Mouse (Mus musculus) liver, embryonic 15.5 days (tissue): Measurements from ENCODE around the gene Caly. TPM values are rescaled to one million over a fixed set of nuclear protein-coding genes. Genes with fewer than 3 reads are reported as not detected.

Experiments used
- ATAC-seq: fragments of 200-750 bp; cut with Nextera tagmentation; 2 replicates; pipeline ENCODE4 v1.8.0; 2017; ENCODE audit warnings: moderate number of reproducible peaks, mild to moderate bottlenecking, moderate library complexity; ENCODE audit not compliant: insufficient read depth
- H3K27ac ChIP-seq: fragments of 300-500 bp; sonication (generic); replicated peaks from 2 replicates; pipeline ENCODE4 v1.5.1; 2015; ENCODE audit warnings: mild to moderate bottlenecking, inconsistent platforms
- H3K27me3 ChIP-seq: fragments of 300-500 bp; sonication (generic); 2 replicates; pipeline ENCODE4 v1.6.1; 2015; ENCODE audit warnings: mild to moderate bottlenecking, inconsistent platforms
- H3K36me3 ChIP-seq: fragments of 300-500 bp; sonication (generic); replicated peaks from 2 replicates; pipeline ENCODE4 v1.6.1; 2015; ENCODE audit warnings: moderate library complexity, mild to moderate bottlenecking, inconsistent platforms
- H3K4me1 ChIP-seq: fragments of 300-500 bp; sonication (generic); replicated peaks from 2 replicates; pipeline ENCODE4 v1.6.1; 2015; ENCODE audit warnings: inconsistent platforms
- H3K4me2 ChIP-seq: fragments of 300-500 bp; sonication (generic); 2 replicates; pipeline ENCODE4 v1.6.1; 2015; ENCODE audit warnings: moderate library complexity, mild to moderate bottlenecking, inconsistent platforms
- H3K4me3 ChIP-seq: fragments of 300-500 bp; sonication (generic); replicated peaks from 2 replicates; pipeline ENCODE4 v1.5.1; 2015; ENCODE audit warnings: mild to moderate bottlenecking, inconsistent platforms
- H3K9ac ChIP-seq: fragments of 300-500 bp; sonication (generic); 2 replicates; pipeline ENCODE4 v1.6.1; 2015; ENCODE audit warnings: moderate library complexity, mild to moderate bottlenecking, inconsistent platforms
- H3K9me3 ChIP-seq: fragments of 300-500 bp; sonication (generic); replicated peaks from 2 replicates; pipeline ENCODE4 v1.6.1; 2016; ENCODE audit warnings: inconsistent platforms
- WGBS: fragments of 180-500 bp; shearing (Covaris S2); methylation state at CpG from one replicate; pipeline ENCODE4 v1.1.7; 2015; ENCODE audit warnings: mixed read lengths; ENCODE audit not compliant: insufficient replicate concordance; 5-methylcytosine and 5-hydroxymethylcytosine counted together
- polyA plus RNA-seq: library from polyadenylated mRNA; unstranded; fragments of >200 nt; fragmentation: Nextera tagmentation; extraction: Ambion mirVana; gene quantifications from 2 replicates; pipeline ENCODE4 v1.2.1, GENCODE M21; 2015

Gene Caly
- polyA plus RNA-seq, 1 experiment from 2014 or later: not detected

DNA sequence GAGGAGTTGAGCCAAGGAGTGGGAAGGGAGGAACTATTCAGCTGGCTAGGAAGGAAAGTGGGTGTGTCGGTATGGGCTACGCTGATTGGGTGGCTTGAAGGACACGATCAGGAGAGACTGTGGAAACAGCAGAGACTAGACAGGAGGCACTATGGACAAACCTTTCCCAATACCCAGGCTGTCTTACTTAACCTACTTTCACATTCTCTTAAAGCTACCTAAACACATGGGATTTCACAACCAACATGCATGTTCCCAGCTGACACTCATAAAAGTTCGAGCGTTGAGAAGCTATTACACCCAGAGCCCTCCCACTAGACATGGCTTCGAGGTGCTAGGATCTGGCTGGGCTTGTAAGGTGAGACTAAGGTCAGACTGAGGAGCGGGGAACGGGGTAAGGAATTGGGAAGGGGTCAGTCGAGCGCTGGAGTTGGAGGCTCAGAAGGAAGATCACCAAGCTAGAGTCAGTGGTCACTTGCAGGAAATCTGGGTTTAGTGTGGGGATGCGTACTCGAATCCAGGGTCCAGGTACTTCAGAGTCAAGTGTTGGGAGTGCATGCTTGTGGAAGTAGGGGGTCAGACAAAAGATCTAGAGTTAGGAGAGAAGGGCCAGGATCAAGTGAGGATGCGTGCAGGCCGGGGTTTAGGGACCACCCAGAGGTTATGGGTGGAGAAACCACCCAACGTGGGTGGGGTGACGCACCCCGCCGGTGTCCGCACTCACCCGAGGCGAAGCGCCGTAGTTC, 33.4 kb upstream of the Caly start, which contains the start of gene Paox:
TSS of gene Paox (plus strand) at position 217 of the 746 bp plus-strand sequence.
- Histone ChIP-seq H3K9ac (peak within 1 kb of the TSS; percentile 62), H3K27me3 (no peaks in the 10 kb centered on the region), H3K4me3 (peak within 1 kb of the TSS; percentile 68), H3K9me3 (no peaks in the 10 kb centered on the region), H3K4me2 (peak within 1 kb of the TSS; percentile 89), H3K4me1 (peaks cover 21% of the 10 kb centered on the region), H3K27ac (peak within 1 kb of the TSS; percentile 82), H3K36me3 (peaks cover 18% of the 10 kb centered on the region)
- WGBS: under 1% methylated on average over 23 of the region's 23 CpGs
- ATAC-seq: peak; percentile 67

DNA sequence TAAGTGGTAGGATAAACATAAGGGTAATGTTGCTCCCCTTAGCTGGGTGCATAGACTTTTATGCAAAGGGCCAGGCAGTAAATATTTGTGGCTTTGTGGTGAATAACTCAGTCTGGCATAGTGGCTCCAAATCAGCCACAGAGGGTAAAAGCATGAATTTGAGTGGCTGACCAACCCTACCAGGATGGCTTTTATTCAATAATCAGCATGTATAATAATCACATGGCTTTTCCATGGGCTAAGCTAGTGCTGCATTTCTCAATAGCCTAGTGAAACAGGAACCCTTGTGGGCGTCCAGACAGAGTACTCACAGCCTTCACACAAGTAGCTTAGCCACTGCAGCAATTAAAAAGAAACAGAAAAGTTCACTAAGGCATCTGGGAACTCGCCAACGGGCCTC, 29.6 kb upstream of the Caly start:
- peaks cover 52% of the 10 kb centered on the region for H3K36me3 ChIP-seq

DNA sequence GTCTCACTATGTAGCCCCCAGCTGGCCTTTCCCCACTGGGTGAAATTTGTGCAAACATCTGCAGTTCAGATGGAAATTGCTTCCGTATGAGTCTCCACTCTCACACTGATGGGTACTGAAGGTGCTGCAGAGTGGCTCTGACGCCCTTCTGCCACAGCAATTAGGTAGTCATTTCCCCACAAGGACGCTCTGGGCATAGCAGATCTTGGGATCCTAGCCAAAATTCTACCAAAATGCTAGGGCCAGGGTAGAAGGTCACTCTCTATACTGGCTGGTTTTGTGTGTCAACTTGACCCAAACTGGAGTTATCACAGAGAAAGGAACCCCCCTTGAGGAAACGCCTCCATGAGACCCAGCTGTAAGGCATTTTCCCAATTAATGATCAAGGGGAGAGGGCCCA, 21.7 kb upstream of the Caly start:
- H3K27ac ChIP-seq: no peak overlapping the region
- no peak overlapping the region for H3K4me2 ChIP-seq
- H3K4me1 ChIP-seq: peaks cover 18% of the 10 kb centered on the region
- no peak for ATAC-seq
- WGBS: 64% methylated on average over 4 of the region's 4 CpGs
- no peaks in the 10 kb centered on the region for H3K9me3 ChIP-seq
- peaks cover 28% of the 10 kb centered on the region for H3K36me3 ChIP-seq
- no peaks in the 10 kb centered on the region for H3K27me3 ChIP-seq
- no peak overlapping the region for H3K4me3 ChIP-seq
- H3K9ac ChIP-seq: no peak overlapping the region

More for the DNA sequence above, 29.6 kb upstream of the Caly start:
- Histone ChIP-seq H3K27me3 (no peaks in the 10 kb centered on the region), H3K9me3 (no peaks in the 10 kb centered on the region), H3K9ac (no peak overlapping the region), H3K4me1 (peaks cover 17% of the 10 kb centered on the region), H3K4me2 (no peak overlapping the region), H3K4me3 (no peak overlapping the region), H3K27ac (0 out of 2 replicates have a peak overlapping the region, but pooled peaks have one; percentile 6)
- 49% methylated on average over 3 of the region's 3 CpGs for WGBS
- no peak for ATAC-seq

DNA sequence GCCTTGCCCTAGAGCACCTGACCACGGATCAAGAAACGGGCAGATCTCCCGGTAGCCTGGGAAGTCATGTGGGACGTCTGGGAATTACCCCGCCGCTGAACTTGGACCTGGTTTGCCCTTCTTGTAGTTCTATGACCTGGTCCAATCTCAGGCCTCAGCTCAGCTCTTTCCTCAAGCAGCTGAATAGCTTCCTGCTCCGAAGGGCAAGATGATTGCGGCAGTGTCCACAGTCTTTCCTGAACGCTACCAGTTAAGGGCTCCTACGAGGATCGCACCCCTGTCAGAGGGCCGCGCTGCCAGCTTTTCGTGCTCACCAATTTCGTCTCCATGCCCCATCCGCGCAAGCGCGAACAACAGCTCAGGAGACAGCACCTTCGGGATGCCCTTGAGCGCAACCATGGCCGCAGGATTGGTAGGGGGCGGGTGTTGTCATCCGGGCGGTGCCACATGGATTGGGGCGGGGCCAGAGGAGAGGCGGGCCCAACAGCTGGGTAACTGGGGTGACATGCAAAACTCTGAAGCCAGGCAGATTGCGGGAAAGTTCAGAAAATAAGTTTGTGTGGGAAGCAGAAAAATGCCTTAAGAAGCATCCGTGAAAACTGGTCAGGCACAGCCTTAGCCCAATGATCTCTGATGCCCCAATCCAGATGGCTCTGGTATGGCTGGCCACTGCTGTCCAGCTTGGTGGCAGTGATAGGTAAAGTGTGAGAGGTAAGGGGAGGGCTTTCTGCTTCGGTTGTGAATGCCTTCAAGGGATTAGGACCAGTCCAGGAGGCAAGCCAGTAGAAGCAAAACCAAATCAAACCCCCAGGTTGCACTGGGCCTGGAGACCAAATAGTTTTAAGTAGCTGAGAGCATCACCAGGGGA, 19.9 kb upstream of the Caly start, which contains the start of gene Fuom:
TSS of gene Fuom (minus strand) at position 449 of the 868 bp plus-strand sequence.
- ATAC-seq: peak; percentile 82
- peaks cover 18% of the 10 kb centered on the region for H3K4me1 ChIP-seq
- H3K4me3 ChIP-seq: peak within 1 kb of the TSS; percentile 46
- WGBS: 3% methylated on average over 30 of the region's 30 CpGs
- H3K4me2 ChIP-seq: peak within 1 kb of the TSS; percentile 72
- H3K27ac ChIP-seq: no peak within 1 kb of the TSS
- no peaks in the 10 kb centered on the region for H3K9me3 ChIP-seq
- peaks cover 14% of the 10 kb centered on the region for H3K36me3 ChIP-seq
- peak within 1 kb of the TSS; percentile 4 for H3K9ac ChIP-seq
- H3K27me3 ChIP-seq: no peaks in the 10 kb centered on the region

DNA sequence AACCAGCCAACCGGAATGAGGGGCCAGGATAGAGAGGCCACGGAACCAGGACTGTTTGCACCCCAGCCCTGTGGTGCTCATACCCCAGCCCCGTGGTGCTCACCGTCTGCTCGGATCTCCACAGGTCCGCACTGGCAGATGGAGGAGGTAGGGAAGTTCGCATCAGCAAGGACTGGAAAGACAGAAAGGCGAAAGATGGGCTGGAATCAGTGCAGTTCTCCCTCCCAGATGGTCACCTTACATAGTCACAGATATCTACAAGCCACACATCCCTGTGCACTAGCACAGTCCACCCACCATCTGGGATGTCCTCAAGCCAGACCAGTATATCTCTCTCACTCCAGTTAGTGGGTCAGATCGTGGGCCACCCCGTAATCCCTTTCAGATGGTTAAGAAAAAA, 19.1 kb upstream of the Caly start:
- ATAC-seq: no peak
- no peaks in the 10 kb centered on the region for H3K9me3 ChIP-seq
- H3K27ac ChIP-seq: no peak overlapping the region
- peaks cover 9% of the 10 kb centered on the region for H3K36me3 ChIP-seq
- peak overlapping the region; percentile 46 for H3K4me3 ChIP-seq
- no peaks in the 10 kb centered on the region for H3K27me3 ChIP-seq
- WGBS: 80% methylated on average over 10 of the region's 10 CpGs
- peak overlapping the region; percentile 72 for H3K4me2 ChIP-seq
- H3K9ac ChIP-seq: peak overlapping the region; percentile 4; the same call in 1 of the 2 replicates
- peaks cover 18% of the 10 kb centered on the region for H3K4me1 ChIP-seq

DNA sequence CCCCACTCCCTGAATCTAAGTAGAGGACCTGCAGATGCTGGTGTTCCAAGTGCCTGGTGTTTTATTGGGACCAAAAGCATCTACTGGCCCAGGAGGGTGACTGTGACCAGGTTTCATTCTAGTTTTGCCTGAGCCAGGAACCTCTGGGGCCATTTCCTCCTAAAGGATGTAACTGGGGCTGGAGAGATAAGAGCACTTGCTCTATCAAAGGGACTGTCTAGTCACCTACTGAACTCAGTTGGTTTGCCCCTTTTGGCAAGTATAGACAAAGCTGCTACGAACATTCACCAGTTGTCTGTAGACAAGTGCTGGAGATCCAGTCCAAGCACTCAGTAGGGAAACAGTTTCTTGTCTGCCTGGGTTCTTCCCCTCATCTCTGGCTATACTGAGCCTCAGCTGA, 16.1 kb upstream of the Caly start:
- no peak for ATAC-seq
- no peaks in the 10 kb centered on the region for H3K36me3 ChIP-seq
- no peak overlapping the region for H3K27ac ChIP-seq
- WGBS: 43% methylated on average over 1 of the region's 1 CpGs
- peaks cover 18% of the 10 kb centered on the region for H3K4me1 ChIP-seq
- no peaks in the 10 kb centered on the region for H3K27me3 ChIP-seq
- H3K9ac ChIP-seq: no peak overlapping the region
- no peaks in the 10 kb centered on the region for H3K9me3 ChIP-seq
- no peak overlapping the region for H3K4me3 ChIP-seq
- no peak overlapping the region for H3K4me2 ChIP-seq

DNA sequence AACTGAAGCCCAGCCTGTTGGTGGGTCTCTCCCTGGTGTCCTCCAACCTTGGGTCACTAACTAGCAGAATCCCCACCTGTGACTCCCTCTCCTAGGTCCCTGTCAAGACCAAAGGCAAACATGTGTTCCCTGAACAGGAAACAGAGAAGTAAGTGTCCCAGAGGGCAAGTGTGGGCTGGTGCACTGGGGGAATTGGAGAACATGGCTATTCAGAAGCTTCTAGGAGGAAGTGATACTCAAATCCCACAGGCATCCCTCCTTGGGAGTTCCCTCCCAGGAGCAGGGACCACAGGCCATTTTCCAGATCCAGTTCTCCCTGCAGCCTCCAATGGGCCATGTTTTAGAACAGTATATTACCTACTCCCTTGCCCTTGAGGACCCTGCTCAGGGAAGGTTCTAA, 13.7 kb upstream of the Caly start:
- no peak overlapping the region for H3K4me2 ChIP-seq
- H3K4me1 ChIP-seq: 0 out of 2 replicates have a peak, but pooled peaks cover under 1% of the 10 kb centered on the region
- H3K27me3 ChIP-seq: no peaks in the 10 kb centered on the region
- H3K27ac ChIP-seq: no peak overlapping the region
- no peaks in the 10 kb centered on the region for H3K9me3 ChIP-seq
- no peak for ATAC-seq
- H3K9ac ChIP-seq: no peak overlapping the region
- no peak overlapping the region for H3K4me3 ChIP-seq
- H3K36me3 ChIP-seq: no peaks in the 10 kb centered on the region

DNA sequence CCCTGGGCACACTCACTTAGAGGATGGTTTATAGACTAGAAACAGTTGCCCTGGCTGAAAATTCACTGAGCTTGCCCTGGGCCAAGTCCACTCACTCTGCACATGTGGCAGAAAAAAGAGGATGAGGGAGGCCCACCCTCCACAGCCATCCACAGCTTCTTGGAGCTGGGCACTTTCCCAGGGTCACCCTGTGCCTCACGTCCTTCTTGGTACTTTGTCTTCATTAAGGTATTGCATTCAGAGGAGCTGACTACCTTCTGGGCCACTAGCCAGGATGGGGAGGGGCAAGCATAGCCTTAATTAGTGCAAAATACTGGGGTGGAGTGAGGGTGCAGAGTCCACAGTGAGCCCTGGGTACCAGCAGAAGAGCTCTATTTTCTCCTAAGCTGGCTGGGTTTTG, 13.2 kb upstream of the Caly start:
- H3K4me1 ChIP-seq: no peaks in the 10 kb centered on the region
- H3K36me3 ChIP-seq: no peaks in the 10 kb centered on the region
- no peak for ATAC-seq
- no peak overlapping the region for H3K4me2 ChIP-seq
- no peak overlapping the region for H3K9ac ChIP-seq
- H3K9me3 ChIP-seq: no peaks in the 10 kb centered on the region
- no peak overlapping the region for H3K27ac ChIP-seq
- 47% methylated on average over 1 of the region's 1 CpGs for WGBS
- H3K27me3 ChIP-seq: no peaks in the 10 kb centered on the region
- no peak overlapping the region for H3K4me3 ChIP-seq

DNA sequence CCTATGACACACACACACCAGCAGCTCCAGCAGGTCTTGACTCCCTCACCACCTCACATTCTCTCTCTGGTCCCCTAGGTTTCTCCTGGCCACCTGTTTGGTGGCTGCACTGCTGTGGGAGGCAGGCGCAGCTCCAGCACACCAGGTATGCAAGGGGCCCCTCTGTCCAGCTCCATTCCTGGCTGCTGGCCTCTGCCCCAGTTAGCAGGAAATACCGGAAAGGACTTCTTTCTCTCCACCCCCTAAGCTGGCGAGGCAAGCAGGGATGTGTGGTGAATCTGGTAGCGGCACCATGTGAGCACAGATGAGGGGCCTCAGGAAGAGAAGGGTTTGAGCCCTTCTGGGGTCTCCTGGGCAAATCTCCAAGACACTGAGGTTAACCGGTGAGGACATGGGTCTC, 12.6 kb upstream of the Caly start:
- Histone ChIP-seq H3K36me3 (no peaks in the 10 kb centered on the region), H3K4me3 (no peak overlapping the region), H3K27me3 (no peaks in the 10 kb centered on the region), H3K9ac (no peak overlapping the region), H3K4me2 (no peak overlapping the region), H3K27ac (no peak overlapping the region), H3K4me1 (no peaks in the 10 kb centered on the region), H3K9me3 (no peaks in the 10 kb centered on the region)
- ATAC-seq: no peak
- 56% methylated on average over 5 of the region's 5 CpGs for WGBS

DNA sequence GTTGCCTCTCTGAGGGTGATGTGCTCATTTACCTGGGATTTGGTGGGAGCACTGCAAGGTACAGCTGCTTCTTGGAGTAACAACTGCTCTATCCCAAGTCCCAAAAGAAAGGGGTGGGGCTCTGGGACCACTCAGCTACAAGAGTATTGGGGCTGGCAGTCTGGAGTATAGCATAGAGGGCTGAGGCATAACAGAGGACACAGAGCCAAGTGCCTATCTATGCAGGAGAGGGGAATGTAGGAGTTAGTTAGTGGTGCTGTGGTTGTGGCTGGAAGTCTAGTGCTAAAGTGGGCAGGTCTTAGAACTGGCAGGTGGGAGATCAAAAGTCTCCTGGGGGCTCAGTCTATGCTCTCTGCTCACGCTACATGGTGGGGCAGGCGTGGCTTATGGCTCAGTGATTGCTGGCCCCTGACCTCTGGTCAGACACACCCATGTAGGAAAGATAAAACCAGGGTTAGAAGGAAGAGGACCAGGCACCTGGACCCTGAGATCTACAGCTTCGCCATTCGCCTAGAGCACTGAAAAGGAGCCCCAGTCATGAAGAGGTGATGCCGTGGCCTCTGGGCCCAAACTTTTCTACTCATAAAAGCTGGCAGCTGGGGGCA, 10.7 kb upstream of the Caly start, which contains the start of gene Prap1:
TSS of gene Prap1 (plus strand) at position 472 of the 605 bp plus-strand sequence.
- H3K27me3 ChIP-seq: no peaks in the 10 kb centered on the region
- no peaks in the 10 kb centered on the region for H3K9me3 ChIP-seq
- no peak within 1 kb of the TSS for H3K4me3 ChIP-seq
- 58% methylated on average over 5 of the region's 5 CpGs for WGBS
- ATAC-seq: no peak
- H3K4me1 ChIP-seq: no peaks in the 10 kb centered on the region
- no peak within 1 kb of the TSS for H3K9ac ChIP-seq
- H3K4me2 ChIP-seq: no peak within 1 kb of the TSS
- no peak within 1 kb of the TSS for H3K27ac ChIP-seq
- no peaks in the 10 kb centered on the region for H3K36me3 ChIP-seq

DNA sequence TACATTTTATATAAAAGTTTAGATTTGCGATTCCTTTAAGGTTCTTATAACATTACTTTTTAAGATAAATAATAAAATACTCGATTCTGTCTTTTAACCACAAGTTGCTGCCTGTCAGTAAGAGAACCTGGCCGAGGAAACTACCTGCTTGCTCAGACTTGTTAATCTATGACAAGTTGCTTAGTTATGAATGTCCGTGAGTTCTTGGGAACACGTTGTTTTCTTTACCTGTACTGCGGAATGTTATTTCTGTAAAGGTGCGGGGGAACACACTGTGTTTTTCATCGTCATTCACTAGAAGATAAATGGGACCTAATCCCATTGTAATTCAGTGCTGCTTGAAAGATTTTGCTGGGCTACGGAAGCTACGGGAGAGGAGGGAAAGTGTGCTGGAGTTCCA, 8.3 kb upstream of the Caly start:
- ATAC-seq: no peak
- no peaks in the 10 kb centered on the region for H3K27me3 ChIP-seq
- H3K4me1 ChIP-seq: no peaks in the 10 kb centered on the region
- no peak overlapping the region for H3K4me2 ChIP-seq
- H3K9ac ChIP-seq: no peak overlapping the region
- no peak overlapping the region for H3K4me3 ChIP-seq
- H3K27ac ChIP-seq: no peak overlapping the region
- WGBS: 74% methylated on average over 10 of the region's 10 CpGs
- H3K9me3 ChIP-seq: no peaks in the 10 kb centered on the region
- no peaks in the 10 kb centered on the region for H3K36me3 ChIP-seq
